Mouse (Mus musculus): Measurements from ENCODE around the gene Fbxo17.
A peak's percentile ranks its signal among the peaks of the same experiment; 100 is the strongest.

Fbxo17 gene

GRCm38 (mm10) chr7:28767462-28767965, 50.9 kb downstream of the Fbxo17 start, which contains the start of gene Nfkbib:
TSS of gene Nfkbib (minus strand) at chr7:28767512.
- DNase-seq (ENCODE audit: low spot score in 2 of 2): no peak

GRCm38 (mm10) chr7:28769414-28769958, 52.9 kb downstream of the Fbxo17 start:
- DNase-seq (ENCODE audit: low spot score in 2 of 2): no peak

- DNase-seq (ENCODE audit: low spot score in 2 of 2): no peak
These were observed 53.7 kb downstream of the Fbxo17 start for GRCm38 (mm10) chr7:28770309-28770708.

DNA sequence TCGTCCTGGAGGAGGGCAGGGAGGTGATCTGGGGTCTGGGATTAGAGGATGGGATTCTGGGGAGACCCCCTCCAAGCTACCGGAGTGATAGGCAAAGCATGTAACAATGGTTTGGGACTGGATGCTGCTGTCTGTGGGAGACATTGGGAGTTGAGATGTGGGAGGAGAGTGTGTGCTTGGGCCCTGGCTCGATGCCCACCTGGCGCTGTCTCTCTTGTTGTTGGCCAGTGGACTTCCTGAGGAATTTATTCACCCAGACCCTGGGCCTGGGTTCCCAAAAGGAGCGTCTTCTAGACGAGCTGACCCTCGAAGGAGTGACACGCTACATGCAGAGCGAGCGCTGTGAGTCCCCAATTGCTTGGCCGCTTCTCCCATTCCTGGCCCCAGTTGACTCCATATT, 55.3 kb downstream of the Fbxo17 start:
- no peak for DNase-seq (ENCODE audit: low spot score in 2 of 2)

- no peak for DNase-seq (ENCODE audit: low spot score in 2 of 2)
These were observed 56.6 kb downstream of the Fbxo17 start for GRCm38 (mm10) chr7:28773163-28773562.

GRCm38 (mm10) chr7:28774164-28774563, 57.6 kb downstream of the Fbxo17 start:
- DNase-seq (ENCODE audit: low spot score in 2 of 2): peak; percentile 71 to 75

- DNase-seq (ENCODE audit: low spot score in 2 of 2): no peak
These were observed 58.5 kb downstream of the Fbxo17 start for GRCm38 (mm10) chr7:28775129-28775528.

- no peak for DNase-seq (ENCODE audit: low spot score in 2 of 2)
These were observed 62.2 kb downstream of the Fbxo17 start for GRCm38 (mm10) chr7:28778825-28779224.

GRCm38 (mm10) chr7:28780067-28780658, 63.6 kb downstream of the Fbxo17 start:
- DNase-seq (ENCODE audit: low spot score in 2 of 2): peak; percentile 91 to 93

DNA sequence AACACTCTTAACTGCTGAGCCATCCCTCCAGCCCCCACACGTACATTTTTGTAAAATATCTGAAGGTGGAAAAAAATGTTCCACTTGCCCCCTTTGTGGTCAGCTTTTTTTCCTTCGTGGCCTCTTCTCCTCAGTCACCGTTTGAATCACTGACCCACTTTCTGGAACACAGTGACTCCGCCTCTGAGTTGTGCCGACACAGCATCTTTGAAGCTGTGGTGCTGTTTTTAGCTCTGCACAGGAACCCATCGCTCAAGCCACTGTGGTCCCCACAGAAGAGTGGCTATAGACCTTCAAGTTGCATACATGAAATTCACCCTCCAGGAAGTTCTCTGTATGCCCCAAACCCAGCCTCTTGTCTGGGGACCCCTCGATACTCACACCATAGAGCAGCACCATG, 64.3 kb downstream of the Fbxo17 start:
- DNase-seq (ENCODE audit: low spot score in 2 of 2): peak; percentile 61 to 73

- no peak for DNase-seq (ENCODE audit: low spot score in 2 of 2)
These were observed 64.7 kb downstream of the Fbxo17 start for GRCm38 (mm10) chr7:28781261-28781663.

DNA sequence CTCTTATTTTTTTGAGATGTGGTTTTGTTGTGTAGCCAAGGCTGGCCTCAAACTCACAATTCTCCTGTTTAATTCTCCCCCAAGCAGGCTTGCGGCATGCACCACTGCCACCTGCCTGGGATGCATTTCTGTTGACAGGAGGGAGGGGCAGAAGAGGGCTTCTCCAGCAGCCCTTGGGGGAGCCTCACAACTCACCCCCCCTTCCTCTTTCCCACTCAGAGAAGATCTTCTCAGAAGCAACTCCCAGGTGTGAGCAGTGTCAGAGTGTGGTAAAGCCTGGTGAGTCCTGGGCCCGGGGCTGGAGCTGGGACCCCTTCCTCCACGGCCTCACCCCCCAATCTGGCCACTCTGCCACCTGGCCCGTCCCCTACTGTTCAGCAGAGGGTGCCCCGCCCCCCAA, 68.6 kb downstream of the Fbxo17 start:
- no peak for DNase-seq (ENCODE audit: low spot score in 2 of 2)
